Mouse (Mus musculus) hindbrain, embryonic 10.5 days (tissue): ENCODE data around the gene Ghr. TPM values are rescaled to one million over a fixed set of nuclear protein-coding genes. Genes with fewer than 3 reads are reported as not detected.

Experiments
- DNase-seq: peaks from one replicate; pipeline ENCODE4 v3.0.0-alpha.2; 2017; ENCODE audit warnings: low spot score
- H3K27ac ChIP-seq: fragments of 300-500 bp; sonication (generic); 2 replicates; pipeline ENCODE4 v1.5.1; 2016; ENCODE audit warnings: mild to moderate bottlenecking, moderate library complexity
- H3K27me3 ChIP-seq: fragments of 300-500 bp; sonication (generic); 2 replicates; pipeline ENCODE4 v1.6.1; 2016; ENCODE audit warnings: mild to moderate bottlenecking; ENCODE audit not compliant: poor library complexity, insufficient read depth, severe bottlenecking
- H3K36me3 ChIP-seq: fragments of 300-500 bp; sonication (generic); 2 replicates; pipeline ENCODE4 v1.6.1; 2016; ENCODE audit warnings: mild to moderate bottlenecking, moderate library complexity
- H3K4me1 ChIP-seq: fragments of 300-500 bp; sonication (generic); replicated peaks from 2 replicates; pipeline ENCODE4 v1.6.1; 2016; ENCODE audit warnings: mild to moderate bottlenecking
- H3K4me3 ChIP-seq: fragments of 300-500 bp; sonication (generic); 2 replicates; pipeline ENCODE4 v1.5.1; 2016; ENCODE audit warnings: mild to moderate bottlenecking, moderate library complexity
- H3K9me3 ChIP-seq: fragments of 300-500 bp; sonication (generic); 2 replicates; pipeline ENCODE4 v1.6.1; 2016; ENCODE audit warnings: mild to moderate bottlenecking, moderate library complexity
- WGBS: fragments of 180-500 bp; shearing (Covaris S2); methylation state at CpG from one replicate; pipeline ENCODE4 v1.1.7; 2016; 5-methylcytosine and 5-hydroxymethylcytosine counted together
- polyA plus RNA-seq: library from polyadenylated mRNA; unstranded; fragments of >200 nt; fragmentation: Nextera tagmentation; extraction: Ambion mirVana; gene quantifications from 2 replicates; pipeline ENCODE4 v1.2.1, GENCODE M21; 2016

Ghr gene
- polyA plus RNA-seq, 1 experiment from 2014 or later, result 13.5 TPM

- Histone ChIP-seq H3K36me3 (no peaks in the 10 kb centered on the region), H3K27me3 (no peaks in the 10 kb centered on the region), H3K4me3 (no peak overlapping the region), H3K9me3 (no peaks in the 10 kb centered on the region), H3K27ac (no peak overlapping the region), H3K4me1 (no peaks in the 10 kb centered on the region)
- DNase-seq, result no peak
Measured at GRCm38 (mm10) chr15:3429417-3429816, 153.9 kb downstream of the Ghr start.

GRCm38 (mm10) chr15:3429001-3429400 lies 154.3 kb downstream of the Ghr start:
- H3K27me3 ChIP-seq, result no peaks in the 10 kb centered on the region
- no peak overlapping the region for H3K4me3 ChIP-seq
- 90% methylated on average over 5 of the region's 5 CpGs for WGBS
- DNase-seq, result no peak
- no peak overlapping the region for H3K27ac ChIP-seq
- H3K36me3 ChIP-seq, result no peaks in the 10 kb centered on the region
- no peaks in the 10 kb centered on the region for H3K9me3 ChIP-seq
- H3K4me1 ChIP-seq, result no peaks in the 10 kb centered on the region

GRCm38 (mm10) chr15:3426401-3426800 lies 156.9 kb downstream of the Ghr start:
- DNase-seq, result no peak
- H3K4me1 ChIP-seq, result no peaks in the 10 kb centered on the region
- no peak overlapping the region for H3K4me3 ChIP-seq
- no peaks in the 10 kb centered on the region for H3K36me3 ChIP-seq
- no peaks in the 10 kb centered on the region for H3K27me3 ChIP-seq
- 58% methylated on average over 4 of the region's 4 CpGs for WGBS
- H3K9me3 ChIP-seq, result no peaks in the 10 kb centered on the region
- no peak overlapping the region for H3K27ac ChIP-seq

- peak; percentile 2 for DNase-seq
- Histone ChIP-seq H3K4me1 (no peaks in the 10 kb centered on the region), H3K27me3 (no peaks in the 10 kb centered on the region), H3K4me3 (no peak overlapping the region), H3K36me3 (no peaks in the 10 kb centered on the region), H3K27ac (no peak overlapping the region), H3K9me3 (no peaks in the 10 kb centered on the region)
- 67% methylated on average over 4 of the region's 4 CpGs for WGBS
Measured at GRCm38 (mm10) chr15:3423177-3423576, 160.1 kb downstream of the Ghr start.

- no peaks in the 10 kb centered on the region for H3K4me1 ChIP-seq
- no peaks in the 10 kb centered on the region for H3K27me3 ChIP-seq
- no peak for DNase-seq
- no peak overlapping the region for H3K27ac ChIP-seq
- H3K36me3 ChIP-seq, result no peaks in the 10 kb centered on the region
- H3K9me3 ChIP-seq, result no peaks in the 10 kb centered on the region
- no peak overlapping the region for H3K4me3 ChIP-seq
- 87% methylated on average over 3 of the region's 3 CpGs for WGBS
Measured at GRCm38 (mm10) chr15:3417699-3418098, 165.6 kb downstream of the Ghr start.

GRCm38 (mm10) chr15:3413103-3413502 lies 170.2 kb downstream of the Ghr start:
- Histone ChIP-seq H3K4me3 (no peak overlapping the region), H3K4me1 (no peaks in the 10 kb centered on the region), H3K27me3 (no peaks in the 10 kb centered on the region), H3K36me3 (no peaks in the 10 kb centered on the region), H3K9me3 (no peaks in the 10 kb centered on the region), H3K27ac (no peak overlapping the region)
- no peak for DNase-seq
- WGBS, result 94% methylated on average over 3 of the region's 3 CpGs

- no peaks in the 10 kb centered on the region for H3K36me3 ChIP-seq
- 87% methylated on average over 4 of the region's 4 CpGs for WGBS
- H3K27ac ChIP-seq, result no peak overlapping the region
- H3K4me3 ChIP-seq, result no peak overlapping the region
- H3K27me3 ChIP-seq, result no peaks in the 10 kb centered on the region
- H3K4me1 ChIP-seq, result no peaks in the 10 kb centered on the region
- no peaks in the 10 kb centered on the region for H3K9me3 ChIP-seq
- no peak for DNase-seq
Measured at GRCm38 (mm10) chr15:3408478-3408877, 174.8 kb downstream of the Ghr start.

- no peak overlapping the region for H3K4me3 ChIP-seq
- H3K4me1 ChIP-seq, result no peaks in the 10 kb centered on the region
- DNase-seq, result no peak
- no peak overlapping the region for H3K27ac ChIP-seq
- no peaks in the 10 kb centered on the region for H3K9me3 ChIP-seq
- H3K36me3 ChIP-seq, result no peaks in the 10 kb centered on the region
- no peaks in the 10 kb centered on the region for H3K27me3 ChIP-seq
Measured at GRCm38 (mm10) chr15:3399196-3399595, 184.1 kb downstream of the Ghr start.

- no peaks in the 10 kb centered on the region for H3K27me3 ChIP-seq
- H3K9me3 ChIP-seq, result no peaks in the 10 kb centered on the region
- H3K4me1 ChIP-seq, result no peaks in the 10 kb centered on the region
- H3K27ac ChIP-seq, result no peak overlapping the region
- no peak for DNase-seq
- H3K4me3 ChIP-seq, result no peak overlapping the region
- no peaks in the 10 kb centered on the region for H3K36me3 ChIP-seq
- WGBS, result 92% methylated on average over 3 of the region's 3 CpGs
Measured at GRCm38 (mm10) chr15:3397369-3398100, 185.8 kb downstream of the Ghr start.

GRCm38 (mm10) chr15:3396149-3396548 lies 187.1 kb downstream of the Ghr start:
- DNase-seq, result no peak
- H3K36me3 ChIP-seq, result no peaks in the 10 kb centered on the region
- no peaks in the 10 kb centered on the region for H3K4me1 ChIP-seq
- WGBS, result 79% methylated on average over 2 of the region's 2 CpGs
- no peak overlapping the region for H3K4me3 ChIP-seq
- H3K27me3 ChIP-seq, result no peaks in the 10 kb centered on the region
- no peak overlapping the region for H3K27ac ChIP-seq
- H3K9me3 ChIP-seq, result no peaks in the 10 kb centered on the region

- Histone ChIP-seq H3K9me3 (no peaks in the 10 kb centered on the region), H3K27me3 (no peaks in the 10 kb centered on the region), H3K4me3 (no peak overlapping the region), H3K36me3 (no peaks in the 10 kb centered on the region), H3K27ac (no peak overlapping the region), H3K4me1 (no peaks in the 10 kb centered on the region)
- DNase-seq, result no peak
- WGBS, result 78% methylated on average over 3 of the region's 3 CpGs
Measured at GRCm38 (mm10) chr15:3395700-3396099, 187.6 kb downstream of the Ghr start.

- H3K36me3 ChIP-seq, result no peaks in the 10 kb centered on the region
- H3K4me1 ChIP-seq, result no peaks in the 10 kb centered on the region
Measured at GRCm38 (mm10) chr15:3390722-3391121, 192.6 kb downstream of the Ghr start.

GRCm38 (mm10) chr15:3389011-3389410 lies 194.3 kb downstream of the Ghr start:
- no peak for DNase-seq
- H3K27ac ChIP-seq, result no peak overlapping the region
- no peak overlapping the region for H3K4me3 ChIP-seq
- H3K9me3 ChIP-seq, result no peaks in the 10 kb centered on the region
- no peaks in the 10 kb centered on the region for H3K27me3 ChIP-seq
- no peaks in the 10 kb centered on the region for H3K36me3 ChIP-seq
- H3K4me1 ChIP-seq, result no peaks in the 10 kb centered on the region

More at GRCm38 (mm10) chr15:3390722-3391121, 192.6 kb downstream of the Ghr start:
- DNase-seq, result no peak
- H3K4me3 ChIP-seq, result no peak overlapping the region
- no peaks in the 10 kb centered on the region for H3K9me3 ChIP-seq
- H3K27me3 ChIP-seq, result no peaks in the 10 kb centered on the region
- H3K27ac ChIP-seq, result no peak overlapping the region

GRCm38 (mm10) chr15:3388485-3388884 lies 194.8 kb downstream of the Ghr start:
- Histone ChIP-seq H3K9me3 (no peaks in the 10 kb centered on the region), H3K4me3 (no peak overlapping the region), H3K27me3 (no peaks in the 10 kb centered on the region), H3K4me1 (no peaks in the 10 kb centered on the region), H3K27ac (no peak overlapping the region), H3K36me3 (no peaks in the 10 kb centered on the region)
- 82% methylated on average over 2 of the region's 2 CpGs for WGBS
- DNase-seq, result no peak
